Mouse (Mus musculus): ENCODE measurements around the gene Rnase10. TPM values are rescaled to one million over a fixed set of nuclear protein-coding genes. Genes with fewer than 3 reads are reported as not detected.
A peak's percentile ranks its signal among the peaks of the same experiment; 100 is the strongest.
"Not testable (repeated sequence)": the region's sequence is repeated elsewhere in the genome, so short reads cannot be mapped to it uniquely, and the experiment has no call there.

The Rnase10 gene
- total RNA-seq (2014; rRNA removed) (not detected in 2 replicates), polyA plus RNA-seq (2015; fragmentation: Nextera tagmentation; extraction: Ambion mirVana) (0.13 TPM in 1 of 2 replicates, not detected in the other)

DNA sequence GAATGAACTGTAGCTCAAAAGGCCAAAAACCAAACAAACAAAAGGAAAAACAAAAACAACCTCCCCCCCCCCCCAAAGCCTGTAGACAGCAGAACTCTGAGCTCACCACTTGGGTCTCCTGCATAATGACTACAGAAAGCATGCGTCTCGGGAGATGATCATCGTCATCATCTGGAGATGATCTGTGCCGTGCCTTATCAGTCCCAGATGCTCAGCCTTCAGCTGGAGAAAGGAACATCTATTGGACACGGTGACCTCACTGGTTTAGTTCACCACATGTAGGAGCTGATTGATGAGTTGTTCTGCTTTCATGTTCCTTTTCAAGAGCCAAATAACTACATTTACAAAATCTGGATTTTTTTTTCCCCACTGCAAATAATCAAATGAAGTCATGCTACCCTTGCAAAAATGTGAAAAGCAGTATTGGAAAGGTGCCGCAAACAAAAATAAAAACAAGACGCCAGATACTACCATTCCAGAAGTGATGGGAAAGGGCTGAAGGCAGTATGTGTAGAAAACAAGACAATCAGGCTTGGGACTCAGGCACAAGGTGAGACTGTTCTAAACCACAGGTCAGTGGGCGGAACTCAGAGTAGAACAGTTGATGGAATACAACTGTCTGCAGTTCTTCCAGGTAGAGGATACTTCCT is at the start of gene Rnase10:
Rnase10 (plus strand) TSS at position 600 of the 650 bp plus-strand sequence.
- no peak within 1 kb of the TSS for H3K27ac ChIP-seq (ENCODE audit: low read depth, low read length)
- no peaks in the 10 kb centered on the region for H3K4me1 ChIP-seq (ENCODE audit: insufficient read depth, low read length)
- no peaks in the 10 kb centered on the region for H3K27me3 ChIP-seq (ENCODE audit: insufficient read depth, low read length)
- H3K9ac ChIP-seq (replicated peaks; ENCODE audit: low read length, poor library complexity, severe bottlenecking) = no peak within 1 kb of the TSS
- no peak for DNase-seq (ENCODE audit: low spot score)
- no peak for ATAC-seq (ENCODE audit: low FRiP score)
- no peaks in the 10 kb centered on the region for H3K36me3 ChIP-seq (ENCODE audit: insufficient read depth, low read length)
- H3K4me2 ChIP-seq (ENCODE audit: low read depth, low read length, poor library complexity, severe bottlenecking) = no peak within 1 kb of the TSS
- 92% methylated on average over 8 of the region's 8 CpGs for WGBS
- TF ChIP-seq CTCF (IDR thresholded peaks at IDR 0.05) = no peak
- H3K9me3 ChIP-seq (ENCODE audit: low read length) = no peaks in the 10 kb centered on the region
- no peak within 1 kb of the TSS for H3K4me3 ChIP-seq (ENCODE audit: low read depth, low read length)

DNA sequence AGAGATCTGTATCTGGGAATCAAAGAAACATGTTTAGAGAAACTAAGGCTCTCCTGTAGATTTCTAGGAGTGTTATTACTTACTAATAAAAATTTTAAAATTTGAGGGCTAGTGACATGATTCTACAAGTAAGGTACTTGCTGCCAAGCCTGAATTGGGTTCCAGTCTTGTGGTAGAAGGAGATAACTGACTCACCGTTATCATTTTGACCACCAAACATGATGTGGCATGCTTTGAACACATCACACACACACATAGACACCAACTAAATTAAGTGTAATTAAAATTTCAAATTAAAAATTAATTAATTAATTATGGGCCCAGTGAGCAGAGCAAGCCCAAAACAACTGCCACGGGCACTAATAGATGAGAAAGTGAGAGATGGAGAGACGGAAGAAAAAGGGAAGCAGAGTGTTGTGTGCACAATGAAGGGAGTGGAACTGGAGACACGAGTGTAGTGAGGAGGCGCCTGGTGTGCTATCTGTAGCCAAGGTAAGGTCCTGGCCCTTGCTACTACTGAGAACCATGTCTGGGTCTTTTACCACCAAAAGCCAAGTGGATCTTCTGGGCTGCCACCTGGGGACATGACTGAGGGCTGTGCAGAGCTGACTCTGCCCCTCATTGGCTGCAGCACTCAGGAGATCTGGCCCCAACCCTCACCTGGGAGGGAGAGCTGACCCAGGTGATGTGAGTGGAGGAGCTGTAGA is 49.1 kb upstream of the Rnase10 start:
- not testable (repeated sequence) for H3K4me2 ChIP-seq (ENCODE audit: low read depth, low read length, poor library complexity, severe bottlenecking); H3K27ac ChIP-seq (ENCODE audit: low read depth, low read length); H3K4me3 ChIP-seq (ENCODE audit: low read depth, low read length); H3K9ac ChIP-seq (replicated peaks; ENCODE audit: low read length, poor library complexity, severe bottlenecking); ATAC-seq (ENCODE audit: low FRiP score); H3K4me1 ChIP-seq (ENCODE audit: insufficient read depth, low read length); H3K9me3 ChIP-seq (ENCODE audit: low read length); H3K27me3 ChIP-seq (ENCODE audit: insufficient read depth, low read length); DNase-seq (ENCODE audit: low spot score); H3K36me3 ChIP-seq (ENCODE audit: insufficient read depth, low read length)
- 88% methylated on average over 5 of the region's 5 CpGs for WGBS

DNA sequence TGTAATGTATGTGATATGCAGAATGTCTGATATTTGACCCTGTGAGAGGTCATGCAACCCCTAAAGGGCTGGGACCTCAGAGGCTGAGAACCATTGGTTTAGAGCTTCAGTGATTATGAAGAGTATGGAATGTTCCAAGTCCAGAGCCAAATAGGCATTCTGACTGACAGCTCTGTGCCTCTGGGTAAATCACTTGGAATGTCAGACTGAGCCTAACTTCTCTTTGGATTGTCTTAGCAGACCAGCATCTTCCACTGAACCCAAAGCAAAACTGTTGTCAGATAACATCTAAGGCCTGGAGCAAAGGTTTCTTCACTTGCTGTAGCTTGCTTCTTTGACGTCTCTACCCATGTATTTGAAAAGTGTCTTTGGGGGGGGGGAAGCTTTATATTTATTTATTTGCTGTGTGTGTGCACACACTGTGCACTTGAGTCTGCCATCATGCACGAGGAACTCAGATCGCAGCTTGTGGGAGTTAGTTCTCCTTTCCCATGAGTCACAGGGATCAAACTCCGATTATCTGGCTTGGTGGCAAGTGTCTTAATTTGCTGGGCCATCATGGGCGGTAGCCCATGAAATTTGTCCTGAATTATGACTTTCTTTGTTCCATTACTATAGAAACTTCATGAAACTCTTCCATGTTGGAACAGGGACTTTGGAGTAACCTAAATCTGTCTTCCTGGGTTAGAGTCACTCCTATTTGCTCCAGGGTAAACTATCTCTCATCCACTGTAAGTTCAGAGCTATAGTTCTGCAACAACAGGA is 39.2 kb upstream of the Rnase10 start:
- Histone ChIP-seq H3K4me1 (ENCODE audit: insufficient read depth, low read length) (no peaks in the 10 kb centered on the region), H3K4me2 (ENCODE audit: low read depth, low read length, poor library complexity, severe bottlenecking) (no peak overlapping the region), H3K27ac (ENCODE audit: low read depth, low read length) (no peak overlapping the region), H3K9ac (replicated peaks; ENCODE audit: low read length, poor library complexity, severe bottlenecking) (no peak overlapping the region), H3K4me3 (ENCODE audit: low read depth, low read length) (no peak overlapping the region), H3K36me3 (ENCODE audit: insufficient read depth, low read length) (no peaks in the 10 kb centered on the region), H3K27me3 (ENCODE audit: insufficient read depth, low read length) (no peaks in the 10 kb centered on the region), H3K9me3 (ENCODE audit: low read length) (no peaks in the 10 kb centered on the region)
- WGBS = 61% methylated on average over 5 of the region's 5 CpGs
- no peak for TF ChIP-seq CTCF (IDR thresholded peaks at IDR 0.05)
- ATAC-seq (ENCODE audit: low FRiP score) (no peak), DNase-seq (ENCODE audit: low spot score) (no peak)

DNA sequence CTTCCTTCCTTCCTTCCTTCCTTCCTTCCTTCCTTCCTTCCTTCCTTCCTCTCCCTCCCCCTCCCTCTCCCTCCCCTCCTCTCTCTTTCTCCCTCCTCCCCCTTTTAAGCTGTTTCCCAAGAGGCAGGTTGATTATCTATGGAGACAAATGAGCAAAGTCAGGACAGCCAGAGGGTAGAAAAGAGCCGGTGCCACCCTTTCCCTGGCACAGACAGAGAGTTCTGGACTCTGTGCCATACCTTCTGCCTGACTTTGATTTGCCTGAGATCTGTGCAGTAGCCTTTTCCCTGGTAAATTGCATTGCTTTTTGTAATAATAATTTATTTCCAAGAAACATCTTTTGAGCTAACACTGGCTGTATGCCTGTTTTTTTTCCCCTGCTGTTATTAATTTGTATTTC is 38.5 kb upstream of the Rnase10 start:
- no peak overlapping the region for H3K27ac ChIP-seq (ENCODE audit: low read depth, low read length)
- no peak overlapping the region for H3K4me2 ChIP-seq (ENCODE audit: low read depth, low read length, poor library complexity, severe bottlenecking)

DNA sequence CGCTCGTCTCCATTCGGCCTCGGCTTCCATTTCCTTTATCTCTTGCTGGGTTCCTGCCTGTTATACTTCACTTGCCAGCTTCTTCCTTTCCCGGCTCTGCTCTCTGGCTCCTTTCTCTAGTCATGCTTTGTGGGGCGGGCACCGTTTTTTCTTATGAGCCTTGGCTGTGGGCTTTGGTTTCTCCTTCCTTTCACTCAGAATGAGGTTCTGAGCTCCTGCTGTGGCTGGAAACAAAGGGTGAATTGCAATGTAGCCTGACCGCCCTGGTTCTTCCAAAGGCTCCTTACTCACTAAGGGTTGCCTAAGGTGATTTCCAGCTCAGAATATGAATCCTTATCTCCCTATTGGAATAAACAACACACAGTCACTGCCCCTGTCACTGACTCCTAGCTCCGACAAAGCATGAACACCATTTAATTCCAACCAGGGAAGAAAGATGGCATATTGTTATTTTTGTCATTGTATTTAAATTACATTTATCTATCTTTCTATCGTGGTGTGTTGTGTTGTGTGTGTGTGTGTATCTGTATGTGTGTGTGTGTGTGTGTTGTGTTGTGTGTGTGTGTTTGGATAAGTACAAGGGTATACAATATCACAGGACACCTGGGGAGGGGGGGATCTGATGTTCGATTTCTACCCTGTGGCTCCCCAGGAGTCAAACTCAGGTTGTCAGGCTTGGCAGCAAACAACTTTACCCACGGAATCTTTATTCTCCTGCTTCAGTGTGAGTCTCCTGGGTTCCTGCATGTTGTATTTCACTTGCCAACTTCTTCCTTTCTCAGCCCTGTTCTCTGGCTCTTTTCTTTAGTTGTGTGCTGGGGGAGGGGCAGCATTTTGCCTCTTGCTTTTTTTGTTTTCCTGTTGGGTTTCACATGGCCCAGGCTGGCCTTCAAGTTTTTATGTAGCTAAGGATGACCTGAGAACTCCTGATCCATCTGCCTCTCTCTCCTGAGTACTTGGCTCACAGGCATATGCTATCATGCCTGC is 37.7 kb upstream of the Rnase10 start:
- Histone ChIP-seq H3K9ac (replicated peaks; ENCODE audit: low read length, poor library complexity, severe bottlenecking) (no peak overlapping the region), H3K27me3 (ENCODE audit: insufficient read depth, low read length) (no peaks in the 10 kb centered on the region), H3K4me1 (ENCODE audit: insufficient read depth, low read length) (no peaks in the 10 kb centered on the region), H3K9me3 (ENCODE audit: low read length) (no peaks in the 10 kb centered on the region), H3K27ac (ENCODE audit: low read depth, low read length) (peak overlapping the region; percentile 26), H3K4me2 (ENCODE audit: low read depth, low read length, poor library complexity, severe bottlenecking) (peak overlapping the region; percentile 16; the same call in 1 of the 2 replicates), H3K4me3 (ENCODE audit: low read depth, low read length) (no peak overlapping the region), H3K36me3 (ENCODE audit: insufficient read depth, low read length) (no peaks in the 10 kb centered on the region)
- ATAC-seq (ENCODE audit: low FRiP score) (peak; percentile 35; the same call in 1 of the 2 replicates), DNase-seq (ENCODE audit: low spot score) (peak; percentile 65)
- TF ChIP-seq CTCF (IDR thresholded peaks at IDR 0.05) = no peak
- 9% methylated on average over 12 of the region's 12 CpGs for WGBS

More for the DNA sequence above, 38.5 kb upstream of the Rnase10 start:
- ATAC-seq (ENCODE audit: low FRiP score) (no peak), DNase-seq (ENCODE audit: low spot score) (peak; percentile 27)
- Histone ChIP-seq H3K36me3 (ENCODE audit: insufficient read depth, low read length) (no peaks in the 10 kb centered on the region), H3K4me3 (ENCODE audit: low read depth, low read length) (no peak overlapping the region), H3K4me1 (ENCODE audit: insufficient read depth, low read length) (no peaks in the 10 kb centered on the region), H3K9ac (replicated peaks; ENCODE audit: low read length, poor library complexity, severe bottlenecking) (no peak overlapping the region), H3K27me3 (ENCODE audit: insufficient read depth, low read length) (no peaks in the 10 kb centered on the region), H3K9me3 (ENCODE audit: low read length) (no peaks in the 10 kb centered on the region)
- 13% methylated on average over 1 of the region's 1 CpGs for WGBS
- TF ChIP-seq CTCF (IDR thresholded peaks at IDR 0.05) = no peak
